Mouse (Mus musculus): ENCODE measurements around the gene Trmt61a.

The Trmt61a gene

GRCm38 (mm10) chr12:111674850-111675486, 2.9 kb upstream of the Trmt61a start:
- no peak for DNase-seq

GRCm38 (mm10) chr12:111675797-111676580, 1.9 kb upstream of the Trmt61a start:
- DNase-seq = no peak

GRCm38 (mm10) chr12:111677421-111677820, 484 bp upstream of the Trmt61a start:
- no peak for DNase-seq

GRCm38 (mm10) chr12:111678670-111678933, 697 bp downstream of the Trmt61a start:
- no peak for DNase-seq

- no peak for DNase-seq
These were observed 1.1 kb downstream of the Trmt61a start for GRCm38 (mm10) chr12:111678997-111679396.

- DNase-seq = no peak
These were observed 2.8 kb downstream of the Trmt61a start for GRCm38 (mm10) chr12:111680661-111681060.

- no peak for DNase-seq
These were observed 3.4 kb downstream of the Trmt61a start for GRCm38 (mm10) chr12:111681305-111681704.

- no peak for DNase-seq
These were observed 4.1 kb downstream of the Trmt61a start for GRCm38 (mm10) chr12:111682003-111682402.

GRCm38 (mm10) chr12:111682806-111683205, 4.9 kb downstream of the Trmt61a start:
- no peak for DNase-seq

GRCm38 (mm10) chr12:111686390-111686789, 8.5 kb downstream of the Trmt61a start:
- DNase-seq = no peak

GRCm38 (mm10) chr12:111687350-111688068, 9.6 kb downstream of the Trmt61a start:
- peak; percentile 99 for DNase-seq

GRCm38 (mm10) chr12:111688069-111688428, 10.1 kb downstream of the Trmt61a start:
- no peak for DNase-seq

GRCm38 (mm10) chr12:111689426-111689825, 11.5 kb downstream of the Trmt61a start:
- no peak for DNase-seq

- DNase-seq = peak; percentile 96
These were observed 13.5 kb downstream of the Trmt61a start for GRCm38 (mm10) chr12:111691346-111691872.

- DNase-seq = no peak
These were observed 15.0 kb downstream of the Trmt61a start for GRCm38 (mm10) chr12:111692899-111693298.

- DNase-seq = no peak
These were observed 15.7 kb downstream of the Trmt61a start for GRCm38 (mm10) chr12:111693341-111694270.

GRCm38 (mm10) chr12:111694271-111694781, 16.4 kb downstream of the Trmt61a start:
- peak; percentile 96 for DNase-seq

- peak; percentile 94 for DNase-seq
These were observed 17.2 kb downstream of the Trmt61a start for GRCm38 (mm10) chr12:111694880-111695804.

GRCm38 (mm10) chr12:111696239-111696638, 18.3 kb downstream of the Trmt61a start:
- peak; percentile 97 for DNase-seq

GRCm38 (mm10) chr12:111697708-111698107, 19.8 kb downstream of the Trmt61a start:
- no peak for DNase-seq

GRCm38 (mm10) chr12:111698346-111698913, 20.5 kb downstream of the Trmt61a start:
- no peak for DNase-seq

All from heart, adult 11 months (tissue).